Mouse (Mus musculus): ENCODE results near the gene Pdk3. TPM values are rescaled to one million over a fixed set of nuclear protein-coding genes. Genes with fewer than 3 reads are reported as not detected.
A peak's percentile ranks its signal among the peaks of the same experiment; 100 is the strongest.

Pdk3 gene
- polyA plus RNA-seq, 1 experiment from 2014 or later: 15.2 TPM

- no peak for TF ChIP-seq EP300 (IDR thresholded peaks at IDR 0.05; ENCODE audit: low read depth)
- no peak for TF ChIP-seq CTCF (IDR thresholded peaks at IDR 0.05; ENCODE audit: low read depth)
- 0 out of 2 replicates have a peak, but pooled peaks cover 3% of the 10 kb centered on the region for H3K27me3 ChIP-seq (ENCODE audit: insufficient read depth, low read length)
- DNase-seq: no peak
Observed at GRCm38 (mm10) chrX:93756867-93757455, 75.0 kb downstream of the Pdk3 start.

GRCm38 (mm10) chrX:93755210-93755842, 76.7 kb downstream of the Pdk3 start:
- no peak for ATAC-seq
- WGBS (ENCODE audit: insufficient replicate concordance): 79% methylated on average over 11 of the region's 11 CpGs

More at GRCm38 (mm10) chrX:93756867-93757455, 75.0 kb downstream of the Pdk3 start:
- WGBS (ENCODE audit: insufficient replicate concordance): 56% methylated on average over 7 of the region's 7 CpGs
- H3K4me1 ChIP-seq (ENCODE audit: insufficient read depth): no peaks in the 10 kb centered on the region
- no peak overlapping the region for H3K27ac ChIP-seq (ENCODE audit: low read depth)
- H3K4me2 ChIP-seq (ENCODE audit: low read depth, low read length): no peak overlapping the region
- no peak overlapping the region for H3K9ac ChIP-seq (replicated peaks)
- H3K4me3 ChIP-seq (ENCODE audit: low read depth, low read length): no peak overlapping the region
- no peaks in the 10 kb centered on the region for H3K9me3 ChIP-seq (ENCODE audit: low read length)
- peak; percentile 45 for ATAC-seq
- no peaks in the 10 kb centered on the region for H3K36me3 ChIP-seq (replicated peaks; ENCODE audit: insufficient read depth, low read length)

GRCm38 (mm10) chrX:93750566-93750965, 81.4 kb downstream of the Pdk3 start:
- ATAC-seq: peak; percentile 92
- peak; percentile 91 for TF ChIP-seq EP300 (IDR thresholded peaks at IDR 0.05; ENCODE audit: low read depth)
- TF ChIP-seq CTCF (IDR thresholded peaks at IDR 0.05; ENCODE audit: low read depth): no peak
- Histone ChIP-seq H3K9me3 (ENCODE audit: low read length) (no peaks in the 10 kb centered on the region), H3K9ac (replicated peaks) (no peak overlapping the region), H3K4me2 (ENCODE audit: low read depth, low read length) (peak overlapping the region; percentile 40; the same call in 1 of the 2 replicates), H3K4me3 (ENCODE audit: low read depth, low read length) (no peak overlapping the region), H3K36me3 (replicated peaks; ENCODE audit: insufficient read depth, low read length) (no peaks in the 10 kb centered on the region), H3K27me3 (ENCODE audit: insufficient read depth, low read length) (no peaks in the 10 kb centered on the region), H3K4me1 (ENCODE audit: insufficient read depth) (peaks cover 8% of the 10 kb centered on the region; the same call in 1 of the 2 replicates), H3K27ac (ENCODE audit: low read depth) (no peak overlapping the region)
- DNase-seq: no peak
- WGBS (ENCODE audit: insufficient replicate concordance): 75% methylated on average over 6 of the region's 6 CpGs

More at GRCm38 (mm10) chrX:93755210-93755842, 76.7 kb downstream of the Pdk3 start:
- TF ChIP-seq CTCF (IDR thresholded peaks at IDR 0.05; ENCODE audit: low read depth) (no peak), EP300 (IDR thresholded peaks at IDR 0.05; ENCODE audit: low read depth) (no peak)
- no peaks in the 10 kb centered on the region for H3K36me3 ChIP-seq (replicated peaks; ENCODE audit: insufficient read depth, low read length)
- H3K9me3 ChIP-seq (ENCODE audit: low read length): no peaks in the 10 kb centered on the region
- no peak overlapping the region for H3K4me2 ChIP-seq (ENCODE audit: low read depth, low read length)
- H3K4me3 ChIP-seq (ENCODE audit: low read depth, low read length): no peak overlapping the region
- 0 out of 2 replicates have a peak, but pooled peaks cover 4% of the 10 kb centered on the region for H3K4me1 ChIP-seq (ENCODE audit: insufficient read depth)
- H3K9ac ChIP-seq (replicated peaks): no peak overlapping the region
- DNase-seq: no peak
- H3K27me3 ChIP-seq (ENCODE audit: insufficient read depth, low read length): 0 out of 2 replicates have a peak, but pooled peaks cover 3% of the 10 kb centered on the region
- no peak overlapping the region for H3K27ac ChIP-seq (ENCODE audit: low read depth)

GRCm38 (mm10) chrX:93749165-93749564, 82.8 kb downstream of the Pdk3 start:
- no peak for ATAC-seq
- no peaks in the 10 kb centered on the region for H3K9me3 ChIP-seq (ENCODE audit: low read length)
- H3K9ac ChIP-seq (replicated peaks): no peak overlapping the region
- H3K4me2 ChIP-seq (ENCODE audit: low read depth, low read length): no peak overlapping the region
- WGBS (ENCODE audit: insufficient replicate concordance): 83% methylated on average over 1 of the region's 1 CpGs
- H3K36me3 ChIP-seq (replicated peaks; ENCODE audit: insufficient read depth, low read length): no peaks in the 10 kb centered on the region
- TF ChIP-seq CTCF (IDR thresholded peaks at IDR 0.05; ENCODE audit: low read depth) (no peak), EP300 (IDR thresholded peaks at IDR 0.05; ENCODE audit: low read depth) (no peak)
- no peak overlapping the region for H3K27ac ChIP-seq (ENCODE audit: low read depth)
- H3K27me3 ChIP-seq (ENCODE audit: insufficient read depth, low read length): no peaks in the 10 kb centered on the region
- no peak overlapping the region for H3K4me3 ChIP-seq (ENCODE audit: low read depth, low read length)
- H3K4me1 ChIP-seq (ENCODE audit: insufficient read depth): peaks cover 8% of the 10 kb centered on the region; the same call in 1 of the 2 replicates
- DNase-seq: no peak

- no peak overlapping the region for H3K27ac ChIP-seq (ENCODE audit: low read depth)
- H3K27me3 ChIP-seq (ENCODE audit: insufficient read depth, low read length): no peaks in the 10 kb centered on the region
- H3K9ac ChIP-seq (replicated peaks): no peak overlapping the region
- TF ChIP-seq EP300 (IDR thresholded peaks at IDR 0.05; ENCODE audit: low read depth) (no peak), CTCF (IDR thresholded peaks at IDR 0.05; ENCODE audit: low read depth) (no peak)
- H3K4me3 ChIP-seq (ENCODE audit: low read depth, low read length): no peak overlapping the region
- ATAC-seq (no peak), DNase-seq (no peak)
- no peak overlapping the region for H3K4me2 ChIP-seq (ENCODE audit: low read depth, low read length)
- H3K4me1 ChIP-seq (ENCODE audit: insufficient read depth): no peaks in the 10 kb centered on the region
- no peaks in the 10 kb centered on the region for H3K36me3 ChIP-seq (replicated peaks; ENCODE audit: insufficient read depth, low read length)
- WGBS (ENCODE audit: insufficient replicate concordance): 60% methylated on average over 6 of the region's 6 CpGs
- H3K9me3 ChIP-seq (ENCODE audit: low read length): no peaks in the 10 kb centered on the region
Observed at GRCm38 (mm10) chrX:93732975-93733748, 98.8 kb downstream of the Pdk3 start.

- H3K9ac ChIP-seq (replicated peaks): no peak overlapping the region
- ATAC-seq: no peak
- H3K4me3 ChIP-seq (ENCODE audit: low read depth, low read length): no peak overlapping the region
- no peaks in the 10 kb centered on the region for H3K36me3 ChIP-seq (replicated peaks; ENCODE audit: insufficient read depth, low read length)
- H3K4me1 ChIP-seq (ENCODE audit: insufficient read depth): no peaks in the 10 kb centered on the region
- TF ChIP-seq CTCF (IDR thresholded peaks at IDR 0.05; ENCODE audit: low read depth) (no peak), EP300 (IDR thresholded peaks at IDR 0.05; ENCODE audit: low read depth) (no peak)
- H3K4me2 ChIP-seq (ENCODE audit: low read depth, low read length): no peak overlapping the region
- no peak overlapping the region for H3K27ac ChIP-seq (ENCODE audit: low read depth)
- no peaks in the 10 kb centered on the region for H3K27me3 ChIP-seq (ENCODE audit: insufficient read depth, low read length)
- H3K9me3 ChIP-seq (ENCODE audit: low read length): no peaks in the 10 kb centered on the region
- DNase-seq: no peak
Observed at GRCm38 (mm10) chrX:93732407-93732806, 99.6 kb downstream of the Pdk3 start.

Data from liver, postnatal 0 days (tissue).